Mouse (Mus musculus): Measurements from ENCODE around the gene Mast3. TPM values are rescaled to one million over a fixed set of nuclear protein-coding genes. Genes with fewer than 3 reads are reported as not detected.
A peak's percentile ranks its signal among the peaks of the same experiment; 100 is the strongest.

Mast3 gene
- polyA plus RNA-seq, 1 experiment from 2014 or later = 15.8 TPM

GRCm38 (mm10) chr8:70800648-70801047, 4.2 kb downstream of the Mast3 start:
- no peaks in the 10 kb centered on the region for H3K36me3 ChIP-seq
- H3K9me3 ChIP-seq = no peaks in the 10 kb centered on the region
- no peak overlapping the region for H3K27ac ChIP-seq (replicated peaks)
- no peak overlapping the region for H3K4me2 ChIP-seq
- peaks cover 72% of the 10 kb centered on the region for H3K27me3 ChIP-seq
- no peak overlapping the region for H3K9ac ChIP-seq
- 46% methylated on average over 10 of the region's 10 CpGs for WGBS
- ATAC-seq (ENCODE audit: low read depth) = no peak
- no peak overlapping the region for H3K4me3 ChIP-seq
- H3K4me1 ChIP-seq (replicated peaks) = peaks cover 43% of the 10 kb centered on the region

- H3K4me2 ChIP-seq = peak overlapping the region; percentile 87
- 16% methylated on average over 15 of the region's 15 CpGs for WGBS
- ATAC-seq (ENCODE audit: low read depth) = no peak
- no peaks in the 10 kb centered on the region for H3K36me3 ChIP-seq
- H3K9ac ChIP-seq = peak overlapping the region; percentile 70; the same call in 1 of the 2 replicates
- no peak overlapping the region for H3K27ac ChIP-seq (replicated peaks)
- peak overlapping the region; percentile 46 for H3K4me3 ChIP-seq
- H3K4me1 ChIP-seq (replicated peaks) = peaks cover 30% of the 10 kb centered on the region
- peaks cover 54% of the 10 kb centered on the region for H3K27me3 ChIP-seq
- no peaks in the 10 kb centered on the region for H3K9me3 ChIP-seq
Observed at GRCm38 (mm10) chr8:70798281-70798680, 6.6 kb downstream of the Mast3 start.

- peak overlapping the region; percentile 42; the same call in 1 of the 2 replicates for H3K27ac ChIP-seq (replicated peaks)
Observed at GRCm38 (mm10) chr8:70797081-70798070, 7.5 kb downstream of the Mast3 start.

GRCm38 (mm10) chr8:70796403-70797080, 8.3 kb downstream of the Mast3 start:
- Histone ChIP-seq H3K4me3 (peak overlapping the region; percentile 46), H3K4me1 (replicated peaks) (peaks cover 45% of the 10 kb centered on the region), H3K36me3 (no peaks in the 10 kb centered on the region), H3K4me2 (peak overlapping the region; percentile 87), H3K27me3 (peaks cover 37% of the 10 kb centered on the region), H3K9ac (peak overlapping the region; percentile 70), H3K27ac (replicated peaks) (no peak overlapping the region; the same call in 1 of the 2 replicates), H3K9me3 (no peaks in the 10 kb centered on the region)
- ATAC-seq (ENCODE audit: low read depth) = peak; percentile 7; the same call in 1 of the 2 replicates
- 1% methylated on average over 54 of the region's 54 CpGs for WGBS

More at GRCm38 (mm10) chr8:70797081-70798070, 7.5 kb downstream of the Mast3 start:
- no peaks in the 10 kb centered on the region for H3K9me3 ChIP-seq
- H3K4me1 ChIP-seq (replicated peaks) = peaks cover 39% of the 10 kb centered on the region
- peak overlapping the region; percentile 46 for H3K4me3 ChIP-seq
- no peaks in the 10 kb centered on the region for H3K36me3 ChIP-seq
- peak; percentile 84 for ATAC-seq (ENCODE audit: low read depth)
- peak overlapping the region; percentile 70 for H3K9ac ChIP-seq
- peaks cover 45% of the 10 kb centered on the region for H3K27me3 ChIP-seq
- H3K4me2 ChIP-seq = peak overlapping the region; percentile 87
- under 1% methylated on average over 57 of the region's 57 CpGs for WGBS

- Histone ChIP-seq H3K4me3 (no peak overlapping the region), H3K4me1 (replicated peaks) (peaks cover 49% of the 10 kb centered on the region), H3K9me3 (no peaks in the 10 kb centered on the region), H3K9ac (no peak overlapping the region), H3K27me3 (peaks cover 29% of the 10 kb centered on the region), H3K4me2 (no peak overlapping the region), H3K27ac (replicated peaks) (no peak overlapping the region), H3K36me3 (no peaks in the 10 kb centered on the region)
- WGBS = 92% methylated on average over 2 of the region's 2 CpGs
- no peak for ATAC-seq (ENCODE audit: low read depth)
Observed at GRCm38 (mm10) chr8:70795370-70795769, 9.5 kb downstream of the Mast3 start.

- H3K9ac ChIP-seq = no peak overlapping the region
- H3K27ac ChIP-seq (replicated peaks) = no peak overlapping the region
- WGBS = 82% methylated on average over 2 of the region's 2 CpGs
- H3K4me1 ChIP-seq (replicated peaks) = peaks cover 50% of the 10 kb centered on the region
- H3K27me3 ChIP-seq = peaks cover 17% of the 10 kb centered on the region
- peaks cover 4% of the 10 kb centered on the region; the same call in 1 of the 2 replicates for H3K36me3 ChIP-seq
- H3K4me2 ChIP-seq = no peak overlapping the region
- H3K9me3 ChIP-seq = no peaks in the 10 kb centered on the region
- ATAC-seq (ENCODE audit: low read depth) = no peak
- no peak overlapping the region for H3K4me3 ChIP-seq
Observed at GRCm38 (mm10) chr8:70794215-70794614, 10.6 kb downstream of the Mast3 start.

- peak overlapping the region; percentile 77 for H3K4me2 ChIP-seq
- H3K27ac ChIP-seq (replicated peaks) = peak overlapping the region; percentile 91
- peak overlapping the region; percentile 65 for H3K4me3 ChIP-seq
- peak; percentile 44 for ATAC-seq (ENCODE audit: low read depth)
- peaks cover 40% of the 10 kb centered on the region for H3K4me1 ChIP-seq (replicated peaks)
- peak overlapping the region; percentile 92 for H3K9ac ChIP-seq
- H3K27me3 ChIP-seq = peaks cover 11% of the 10 kb centered on the region; the same call in 1 of the 2 replicates
- under 1% methylated on average over 20 of the region's 20 CpGs for WGBS
- H3K9me3 ChIP-seq = no peaks in the 10 kb centered on the region
- peaks cover 18% of the 10 kb centered on the region; the same call in 1 of the 2 replicates for H3K36me3 ChIP-seq
Observed at GRCm38 (mm10) chr8:70792700-70793099, 12.2 kb downstream of the Mast3 start.

GRCm38 (mm10) chr8:70791975-70792691, 12.7 kb downstream of the Mast3 start:
- 6% methylated on average over 57 of the region's 58 CpGs for WGBS
- peaks cover 24% of the 10 kb centered on the region for H3K36me3 ChIP-seq
- peaks cover 37% of the 10 kb centered on the region for H3K4me1 ChIP-seq (replicated peaks)
- no peaks in the 10 kb centered on the region for H3K9me3 ChIP-seq
- peak overlapping the region; percentile 91 for H3K27ac ChIP-seq (replicated peaks)
- H3K4me2 ChIP-seq = peak overlapping the region; percentile 77
- H3K27me3 ChIP-seq = peaks cover 11% of the 10 kb centered on the region; the same call in 1 of the 2 replicates
- peak overlapping the region; percentile 65 for H3K4me3 ChIP-seq
- ATAC-seq (ENCODE audit: low read depth) = peak; percentile 87
- H3K9ac ChIP-seq = peak overlapping the region; percentile 92

GRCm38 (mm10) chr8:70791294-70791701, 13.6 kb downstream of the Mast3 start:
- Histone ChIP-seq H3K4me2 (peak overlapping the region; percentile 77), H3K4me3 (peak overlapping the region; percentile 65), H3K9me3 (no peaks in the 10 kb centered on the region), H3K36me3 (peaks cover 32% of the 10 kb centered on the region), H3K4me1 (replicated peaks) (peaks cover 31% of the 10 kb centered on the region), H3K27me3 (peaks cover 11% of the 10 kb centered on the region; the same call in 1 of the 2 replicates), H3K27ac (replicated peaks) (no peak overlapping the region), H3K9ac (peak overlapping the region; percentile 92)
- ATAC-seq (ENCODE audit: low read depth) = no peak
- WGBS = 88% methylated on average over 7 of the region's 7 CpGs

GRCm38 (mm10) chr8:70790846-70791245, 14.0 kb downstream of the Mast3 start:
- peak overlapping the region; percentile 65; the same call in 1 of the 2 replicates for H3K4me3 ChIP-seq
- 67% methylated on average over 8 of the region's 8 CpGs for WGBS
- peak overlapping the region; percentile 92 for H3K9ac ChIP-seq
- no peak for ATAC-seq (ENCODE audit: low read depth)
- H3K9me3 ChIP-seq = no peaks in the 10 kb centered on the region
- peaks cover 37% of the 10 kb centered on the region for H3K36me3 ChIP-seq
- peak overlapping the region; percentile 77 for H3K4me2 ChIP-seq
- peaks cover 31% of the 10 kb centered on the region for H3K4me1 ChIP-seq (replicated peaks)
- no peak overlapping the region for H3K27ac ChIP-seq (replicated peaks)
- peaks cover 11% of the 10 kb centered on the region; the same call in 1 of the 2 replicates for H3K27me3 ChIP-seq

- Histone ChIP-seq H3K4me1 (replicated peaks) (peaks cover 31% of the 10 kb centered on the region), H3K27me3 (peaks cover 9% of the 10 kb centered on the region; the same call in 1 of the 2 replicates), H3K9ac (0 out of 2 replicates have a peak overlapping the region, but pooled peaks have one; percentile 92), H3K9me3 (no peaks in the 10 kb centered on the region), H3K36me3 (peaks cover 55% of the 10 kb centered on the region), H3K4me3 (no peak overlapping the region), H3K4me2 (no peak overlapping the region), H3K27ac (replicated peaks) (no peak overlapping the region)
- WGBS = 81% methylated on average over 10 of the region's 10 CpGs
- no peak for ATAC-seq (ENCODE audit: low read depth)
Observed at GRCm38 (mm10) chr8:70789046-70789445, 15.8 kb downstream of the Mast3 start.

Data from neural tube, embryonic 13.5 days (tissue).